Mouse (Mus musculus) stomach, embryonic 14.5 days (tissue): Measurements from ENCODE around the gene Arhgef17. TPM values are rescaled to one million over a fixed set of nuclear protein-coding genes. Genes with fewer than 3 reads are reported as not detected.
A peak's percentile ranks its signal among the peaks of the same experiment; 100 is the strongest.

Experiments used
- ATAC-seq: fragments of 200-750 bp; cut with Nextera tagmentation; 2 replicates; pipeline ENCODE4 v1.8.0; 2017; ENCODE audit warnings: low read depth, moderate TSS enrichment; ENCODE audit not compliant: insufficient number of reproducible peaks, insufficient read depth, low FRiP score
- H3K27ac ChIP-seq: fragments of 300-500 bp; sonication (generic); 2 replicates; pipeline ENCODE4 v1.5.1; 2014; ENCODE audit warnings: mild to moderate bottlenecking, low read length, moderate library complexity, mixed read lengths
- H3K27me3 ChIP-seq: fragments of 300-500 bp; sonication (generic); 2 replicates; pipeline ENCODE4 v1.6.1; 2014; ENCODE audit warnings: low read length, control low read depth, mixed read lengths; ENCODE audit not compliant: control insufficient read depth, insufficient read depth
- H3K36me3 ChIP-seq: fragments of 300-500 bp; sonication (generic); 2 replicates; pipeline ENCODE4 v1.6.1; 2014; ENCODE audit warnings: mild to moderate bottlenecking, control low read depth, low read length, moderate library complexity, mixed read lengths; ENCODE audit not compliant: control insufficient read depth, insufficient read depth
- H3K4me1 ChIP-seq: fragments of 300-500 bp; sonication (generic); 2 replicates; pipeline ENCODE4 v1.6.1; 2014; ENCODE audit warnings: low read length, control low read depth, mixed read lengths; ENCODE audit not compliant: control insufficient read depth, insufficient read depth
- H3K4me2 ChIP-seq: fragments of 300-500 bp; sonication (generic); replicated peaks from 2 replicates; pipeline ENCODE4 v1.6.1; 2014; ENCODE audit warnings: low read depth, low read length, control low read depth
- H3K4me3 ChIP-seq: fragments of 300-500 bp; sonication (generic); 2 replicates; pipeline ENCODE4 v1.5.1; 2014; ENCODE audit warnings: low read depth, low read length, control low read depth
- H3K9ac ChIP-seq: fragments of 300-500 bp; sonication (generic); replicated peaks from 2 replicates; pipeline ENCODE4 v1.6.1; 2014; ENCODE audit warnings: low read depth, mild to moderate bottlenecking, control low read depth, low read length, moderate library complexity, mixed read lengths
- H3K9me3 ChIP-seq: fragments of 300-500 bp; sonication (generic); 2 replicates; pipeline ENCODE4 v1.6.1; 2016; ENCODE audit warnings: low read depth, low read length, control low read depth; ENCODE audit not compliant: control insufficient read depth
- WGBS: fragments of 180-500 bp; shearing (Covaris S2); extraction: QIAGEN DNeasy Blood & Tissue Kit; methylation state at CpG from one replicate; pipeline ENCODE4 v1.1.7; 2014; 5-methylcytosine and 5-hydroxymethylcytosine counted together
- polyA plus RNA-seq: library from polyadenylated mRNA; unstranded; fragments of >200 nt; fragmentation: Nextera tagmentation; extraction: Ambion mirVana; gene quantifications from 2 replicates; pipeline ENCODE4 v1.2.1, GENCODE M21; 2014

Arhgef17 gene
- polyA plus RNA-seq, 1 experiment from 2014 or later: 13.7 TPM

DNA sequence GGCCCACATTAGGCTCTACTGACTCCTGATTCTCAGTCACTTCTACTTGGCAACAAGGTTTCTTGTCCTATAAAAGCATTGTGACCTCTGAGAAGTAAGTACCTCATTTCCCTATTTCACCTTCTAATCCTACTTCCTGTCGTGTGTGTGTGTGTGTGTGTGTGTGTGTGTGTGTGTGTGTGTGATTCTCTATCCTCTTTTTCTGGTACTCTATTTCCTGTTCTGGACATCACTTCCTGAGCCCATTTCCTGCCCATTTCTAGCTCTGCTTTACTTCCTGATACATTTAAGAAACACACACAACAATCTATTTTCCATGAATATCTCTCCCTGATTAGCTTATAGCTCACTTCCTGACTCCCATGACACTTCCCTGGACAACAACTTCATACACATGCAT, 56.1 kb downstream of the Arhgef17 start:
- H3K9me3 ChIP-seq: no peaks in the 10 kb centered on the region
- peak overlapping the region; percentile 39 for H3K27ac ChIP-seq
- no peaks in the 10 kb centered on the region for H3K4me1 ChIP-seq
- WGBS: 72% methylated on average over 1 of the region's 1 CpGs
- no peaks in the 10 kb centered on the region for H3K27me3 ChIP-seq
- H3K9ac ChIP-seq: no peak overlapping the region
- H3K36me3 ChIP-seq: peaks cover 62% of the 10 kb centered on the region
- ATAC-seq: no peak
- H3K4me2 ChIP-seq: no peak overlapping the region
- no peak overlapping the region for H3K4me3 ChIP-seq

DNA sequence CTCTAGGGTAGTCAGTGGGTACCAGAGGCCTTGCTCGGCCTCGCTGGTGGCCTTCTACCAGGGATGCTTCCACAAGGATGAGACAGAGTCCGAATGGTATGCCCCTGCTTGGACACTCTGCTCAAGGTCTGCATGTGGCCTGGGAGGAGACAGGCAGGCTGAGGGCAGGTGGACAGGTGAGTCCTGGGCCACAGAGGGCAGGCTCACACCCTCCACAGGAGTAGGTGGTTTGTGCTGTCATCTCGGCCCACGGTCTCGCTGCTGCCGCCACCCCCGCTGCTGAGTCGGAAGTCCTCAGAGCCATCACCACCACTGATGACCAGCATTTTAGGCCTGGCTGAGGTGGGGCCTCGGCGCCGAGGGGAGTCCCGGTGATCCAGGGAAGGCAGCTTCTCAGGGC, 58.7 kb downstream of the Arhgef17 start:
- no peak for ATAC-seq
- Histone ChIP-seq H3K9ac (no peak overlapping the region), H3K4me1 (no peaks in the 10 kb centered on the region), H3K4me3 (no peak overlapping the region), H3K27me3 (no peaks in the 10 kb centered on the region), H3K9me3 (no peaks in the 10 kb centered on the region), H3K36me3 (peaks cover 42% of the 10 kb centered on the region), H3K27ac (no peak overlapping the region), H3K4me2 (no peak overlapping the region)
- 90% methylated on average over 13 of the region's 13 CpGs for WGBS

DNA sequence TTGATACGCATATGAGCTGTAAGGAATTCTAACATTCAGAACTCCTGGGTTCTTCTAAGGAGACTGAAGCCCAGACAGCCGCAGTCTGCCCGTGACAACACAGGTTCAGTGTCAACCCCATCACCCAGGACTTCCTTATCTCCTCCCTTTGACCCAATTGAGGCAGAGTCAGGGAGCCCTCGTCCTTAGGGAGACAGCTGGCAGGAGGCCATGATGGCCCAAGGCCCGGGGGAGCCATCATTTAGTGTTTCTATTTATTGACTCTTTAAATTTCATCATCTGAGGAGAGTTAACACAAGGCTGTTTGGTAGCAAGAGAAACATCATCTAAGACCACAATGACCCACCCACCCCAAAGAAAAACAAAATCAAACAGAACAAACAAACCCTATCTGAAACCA, 60.0 kb downstream of the Arhgef17 start:
- no peak overlapping the region for H3K4me3 ChIP-seq
- no peak overlapping the region for H3K9ac ChIP-seq
- H3K36me3 ChIP-seq: peaks cover 31% of the 10 kb centered on the region
- no peak overlapping the region for H3K4me2 ChIP-seq
- no peak for ATAC-seq
- no peaks in the 10 kb centered on the region for H3K9me3 ChIP-seq
- H3K27ac ChIP-seq: no peak overlapping the region
- no peaks in the 10 kb centered on the region for H3K4me1 ChIP-seq
- no peaks in the 10 kb centered on the region for H3K27me3 ChIP-seq
- 76% methylated on average over 5 of the region's 5 CpGs for WGBS

DNA sequence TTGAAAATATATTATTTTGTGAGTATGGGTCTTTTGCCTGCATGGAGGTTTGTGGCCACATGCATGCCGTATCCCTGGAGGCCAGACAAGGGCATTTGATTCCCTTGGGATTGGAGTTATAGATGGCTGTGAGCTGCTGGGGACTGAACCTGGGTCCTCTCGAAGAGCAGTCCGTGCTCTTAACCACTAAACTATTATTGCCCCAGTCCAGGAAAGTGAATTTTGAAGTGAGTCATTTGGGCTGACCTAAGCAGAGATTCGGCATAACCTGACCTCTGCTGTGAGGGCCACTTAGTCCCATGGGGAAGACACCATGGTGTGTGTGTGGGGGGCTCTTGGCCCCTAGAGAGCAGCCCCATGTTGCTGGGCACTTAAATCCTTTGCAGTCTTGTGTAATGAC, 60.6 kb downstream of the Arhgef17 start:
- Histone ChIP-seq H3K36me3 (peaks cover 25% of the 10 kb centered on the region), H3K4me1 (no peaks in the 10 kb centered on the region), H3K9me3 (no peaks in the 10 kb centered on the region), H3K4me3 (no peak overlapping the region), H3K4me2 (no peak overlapping the region), H3K27ac (no peak overlapping the region), H3K27me3 (no peaks in the 10 kb centered on the region), H3K9ac (no peak overlapping the region)
- 94% methylated on average over 4 of the region's 4 CpGs for WGBS
- no peak for ATAC-seq

DNA sequence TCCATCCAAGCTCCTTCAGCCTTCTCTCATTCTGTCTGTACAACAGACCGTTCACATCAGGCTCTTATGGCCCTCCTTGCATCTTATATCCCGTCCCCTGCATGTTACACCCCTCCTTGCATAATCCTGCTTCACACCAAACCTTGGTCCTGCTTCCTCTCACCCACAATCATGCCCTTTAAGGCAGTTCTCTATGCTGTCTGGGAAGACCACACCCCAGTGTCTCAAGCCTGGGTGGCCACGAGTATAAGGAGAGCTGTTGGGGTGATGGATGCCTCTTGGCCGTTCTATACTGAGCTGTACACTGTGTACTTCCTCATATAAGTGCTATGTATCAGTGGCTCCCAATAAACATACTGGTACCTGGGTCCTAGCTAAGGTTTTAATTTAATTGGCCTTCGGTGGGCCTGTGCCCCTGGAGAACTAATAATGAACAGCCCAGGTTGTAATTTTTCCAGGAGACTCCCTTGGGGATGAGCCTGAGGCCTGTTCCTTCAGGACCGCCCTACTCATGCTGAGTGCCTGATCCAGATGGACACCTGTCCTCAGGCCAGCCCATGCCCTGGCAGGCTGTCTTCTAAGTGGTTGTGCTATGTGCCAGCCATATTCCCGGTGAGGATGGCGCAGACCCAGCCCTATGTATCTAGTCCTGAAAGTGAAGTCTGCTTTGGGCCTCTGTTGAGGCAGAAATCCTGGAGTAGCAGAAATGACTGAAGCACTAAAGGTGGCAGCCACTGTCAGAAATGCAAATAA, 61.9 kb downstream of the Arhgef17 start:
- Histone ChIP-seq H3K27ac (no peak overlapping the region), H3K4me2 (no peak overlapping the region), H3K36me3 (peaks cover 23% of the 10 kb centered on the region), H3K9me3 (no peaks in the 10 kb centered on the region), H3K4me3 (no peak overlapping the region), H3K4me1 (no peaks in the 10 kb centered on the region), H3K9ac (no peak overlapping the region), H3K27me3 (no peaks in the 10 kb centered on the region)
- no peak for ATAC-seq
- 78% methylated on average over 8 of the region's 8 CpGs for WGBS

DNA sequence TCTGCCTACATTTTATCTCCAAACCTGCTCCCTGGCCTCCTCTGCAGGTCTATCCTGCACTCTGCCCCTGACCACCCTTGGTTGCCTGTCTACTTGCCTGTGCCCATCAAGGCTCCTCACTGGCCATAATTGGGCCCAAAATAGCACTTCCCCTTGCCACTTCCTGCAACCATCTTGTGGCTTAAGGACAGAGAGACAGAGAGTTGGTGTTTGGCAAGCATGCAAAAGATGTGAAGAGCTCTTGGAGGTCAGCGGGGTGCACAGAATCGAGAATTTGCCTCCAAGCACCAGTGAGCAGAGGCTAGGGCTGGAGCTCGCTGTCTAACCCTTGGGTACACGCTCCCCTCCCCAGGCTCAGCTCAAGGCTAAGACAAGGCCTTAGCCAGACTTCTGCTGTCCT, 63.4 kb downstream of the Arhgef17 start:
- Histone ChIP-seq H3K4me3 (no peak overlapping the region), H3K4me2 (no peak overlapping the region), H3K9me3 (no peaks in the 10 kb centered on the region), H3K9ac (no peak overlapping the region), H3K27me3 (no peaks in the 10 kb centered on the region), H3K4me1 (no peaks in the 10 kb centered on the region), H3K27ac (no peak overlapping the region), H3K36me3 (peaks cover 14% of the 10 kb centered on the region)
- WGBS: 60% methylated on average over 4 of the region's 4 CpGs
- no peak for ATAC-seq

DNA sequence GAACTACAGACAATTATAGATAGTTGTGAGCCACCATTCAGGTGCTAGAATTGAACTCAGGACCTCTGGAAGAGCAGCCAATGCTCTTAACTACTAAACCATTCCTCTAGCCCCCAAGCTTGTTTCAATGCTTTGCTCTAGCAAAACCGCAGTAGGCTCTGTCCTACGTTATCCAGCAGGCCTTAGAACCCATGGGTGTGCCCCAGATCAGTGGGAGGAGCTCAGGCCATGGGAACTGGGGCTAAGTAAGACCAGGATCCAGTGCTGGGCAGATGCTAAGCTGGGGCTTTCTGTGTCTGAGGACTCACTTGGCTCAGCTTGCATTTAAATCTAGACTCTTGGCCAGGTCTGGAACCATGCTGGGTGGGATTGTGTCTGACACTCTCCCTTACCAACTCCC, 64.3 kb downstream of the Arhgef17 start:
- ATAC-seq: no peak
- 38% methylated on average over 2 of the region's 2 CpGs for WGBS
- Histone ChIP-seq H3K4me2 (no peak overlapping the region), H3K27me3 (no peaks in the 10 kb centered on the region), H3K36me3 (peaks cover 5% of the 10 kb centered on the region), H3K27ac (no peak overlapping the region), H3K4me1 (no peaks in the 10 kb centered on the region), H3K9me3 (no peaks in the 10 kb centered on the region), H3K9ac (no peak overlapping the region), H3K4me3 (no peak overlapping the region)

DNA sequence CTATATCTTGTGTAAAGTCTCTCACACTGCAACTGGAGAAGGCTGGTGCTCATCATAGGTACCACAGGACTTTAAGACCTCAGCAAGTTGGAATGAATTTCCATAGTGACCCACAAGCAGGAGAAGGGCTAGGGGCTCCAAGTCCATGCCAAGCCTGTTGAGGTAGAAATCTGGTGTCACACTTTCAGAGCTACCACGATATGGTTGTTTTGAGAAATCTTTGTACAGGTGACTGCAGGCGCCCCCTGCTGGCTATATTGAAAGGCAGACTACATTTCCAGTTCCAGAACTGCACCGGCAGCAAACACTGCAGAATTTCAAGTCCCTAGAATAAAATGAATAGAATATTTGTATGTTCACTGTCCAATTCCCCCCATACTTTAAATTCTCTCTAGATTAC, 65.2 kb downstream of the Arhgef17 start:
- ATAC-seq: no peak
- WGBS: 6% methylated on average over 3 of the region's 3 CpGs
- Histone ChIP-seq H3K27me3 (no peaks in the 10 kb centered on the region), H3K4me1 (no peaks in the 10 kb centered on the region), H3K27ac (no peak overlapping the region), H3K4me2 (no peak overlapping the region), H3K4me3 (no peak overlapping the region), H3K36me3 (no peaks in the 10 kb centered on the region), H3K9ac (no peak overlapping the region), H3K9me3 (no peaks in the 10 kb centered on the region)
